ENCODE assay signal across 15 mouse cellular contexts in genomic region chr6:90540520-90540919, GRCm38 (mm10). TPM values are rescaled to one million over a fixed set of nuclear protein-coding genes. Genes with fewer than 3 reads are reported as not detected.
DNase-seq lines count a peak whose midpoint lies in the region; ATAC-seq and TF ChIP-seq lines count a peak whose summit lies in the region.
"Had no signal": no experiment of that assay in that cellular context is flagged by ENCODE, and none has a peak within 500 bp of the region (broad histone marks: within the 10 kb centered on the region; RNA-seq: fewer than 3 reads in every experiment).

No protein-coding gene starts in this region.

- H3K27ac ChIP-seq in liver, adult 2 months (replicated peaks; ENCODE audit: insufficient read depth, low read depth, low read length), result peak overlapping the region; percentile 96
- peak overlapping the region; percentile 67 for H3K27ac ChIP-seq in forebrain, postnatal 0 days (ENCODE audit: low read depth, low read length)
- H3K27ac ChIP-seq in hindbrain, postnatal 0 days, result peak overlapping the region; percentile 77
- H3K27ac ChIP-seq in neural tube, embryonic 12.5 days, result 0 out of 2 replicates have a peak overlapping the region, but pooled peaks have one; percentile 38
- no peak overlapping the region for H3K27ac ChIP-seq in kidney, embryonic 16.5 days (ENCODE audit: low read length)
- H3K27ac ChIP-seq in stomach, postnatal 0 days (replicated peaks), result no peak overlapping the region
- H3K27ac ChIP-seq: kidney, postnatal 0 days; liver, embryonic 13.5 days had no signal

- WGBS in liver, adult 2 months, result 27% methylated on average over 1 of the region's 1 CpGs
- WGBS in forebrain, postnatal 0 days, result 85% methylated on average over 1 of the region's 1 CpGs
- WGBS in hindbrain, postnatal 0 days, result 67% methylated on average over 1 of the region's 1 CpGs
- WGBS in neural tube, embryonic 12.5 days, result 81% methylated on average over 1 of the region's 1 CpGs
- WGBS in kidney, embryonic 16.5 days, result 78% methylated on average over 1 of the region's 1 CpGs
- 94% methylated on average over 1 of the region's 1 CpGs for WGBS in stomach, postnatal 0 days

- H3K79me2 ChIP-seq in liver, adult 2 months (ENCODE audit: control insufficient read depth, insufficient read depth, low read length), result peaks cover 7% of the 10 kb centered on the region; the same call in 1 of the 2 replicates

- TF ChIP-seq POLR2A in liver, adult 2 months (IDR thresholded peaks at IDR 0.05; ENCODE audit: extremely low read depth, insufficient read depth, low read length), result peak; percentile 48; the same call in 1 of the 2 replicates

- ATAC-seq in forebrain, postnatal 0 days, result no peak
- ATAC-seq in hindbrain, postnatal 0 days, result no peak
- no peak for ATAC-seq in neural tube, embryonic 12.5 days (ENCODE audit: low FRiP score, low read depth)
- ATAC-seq in kidney, embryonic 16.5 days (ENCODE audit: low FRiP score, low TSS enrichment), result no peak
- no peak for ATAC-seq in stomach, postnatal 0 days (ENCODE audit: low FRiP score, low TSS enrichment)

- H3K4me2 ChIP-seq in forebrain, postnatal 0 days (ENCODE audit: low read depth), result no peak overlapping the region
- no peak overlapping the region for H3K4me2 ChIP-seq in hindbrain, postnatal 0 days (ENCODE audit: low read depth, low read length)
- no peak overlapping the region for H3K4me2 ChIP-seq in neural tube, embryonic 12.5 days (replicated peaks)
- H3K4me2 ChIP-seq in kidney, embryonic 16.5 days (replicated peaks; ENCODE audit: low read depth, low read length), result no peak overlapping the region
- H3K4me2 ChIP-seq in stomach, postnatal 0 days (replicated peaks; ENCODE audit: low read depth), result no peak overlapping the region
- H3K4me2 ChIP-seq: liver, embryonic 13.5 days had no signal

- no peaks in the 10 kb centered on the region for H3K36me3 ChIP-seq in liver, adult 2 months (ENCODE audit: control insufficient read depth, insufficient read depth, low read length)
- no peaks in the 10 kb centered on the region for H3K36me3 ChIP-seq in forebrain, postnatal 0 days (ENCODE audit: insufficient read depth)
- H3K36me3 ChIP-seq in hindbrain, postnatal 0 days (ENCODE audit: insufficient read depth, low read length), result no peaks in the 10 kb centered on the region
- no peaks in the 10 kb centered on the region for H3K36me3 ChIP-seq in neural tube, embryonic 12.5 days
- no peaks in the 10 kb centered on the region for H3K36me3 ChIP-seq in kidney, embryonic 16.5 days (ENCODE audit: insufficient read depth, low read length)
- H3K36me3 ChIP-seq in stomach, postnatal 0 days (ENCODE audit: control insufficient read depth, insufficient read depth, low read length), result no peaks in the 10 kb centered on the region
- H3K36me3 ChIP-seq: G1E; liver, embryonic 13.5 days had no signal

- H3K9ac ChIP-seq in liver, adult 2 months (ENCODE audit: low read depth, low read length), result peak overlapping the region; percentile 65
- H3K9ac ChIP-seq in forebrain, postnatal 0 days, result no peak overlapping the region
- no peak overlapping the region for H3K9ac ChIP-seq in hindbrain, postnatal 0 days (replicated peaks; ENCODE audit: low read length)
- H3K9ac ChIP-seq in neural tube, embryonic 12.5 days, result no peak overlapping the region
- no peak overlapping the region for H3K9ac ChIP-seq in kidney, embryonic 16.5 days (replicated peaks; ENCODE audit: low read length)
- no peak overlapping the region for H3K9ac ChIP-seq in stomach, postnatal 0 days (ENCODE audit: low read length)
- H3K9ac ChIP-seq: liver, embryonic 13.5 days had no signal

- DNase-seq in liver, adult 2 months (ENCODE audit: extremely low read depth, low read depth, low spot score), result peak; percentile 93
- DNase-seq in liver, result no peak
- DNase-seq in forebrain, postnatal 0 days, result no peak
- no peak for DNase-seq in hindbrain, postnatal 0 days (ENCODE audit: low spot score)
- no peak for DNase-seq in stomach, postnatal 0 days (ENCODE audit: low spot score)
- DNase-seq in thymus, postnatal 14 days, result no peak
- DNase-seq: adrenal gland, adult 8-10 months; cerebellum, adult 2 months; liver, embryonic 13.5 days; lung, postnatal 10 days had no signal

- H3K4me3 ChIP-seq in liver, adult 2 months (ENCODE audit: insufficient read depth, low read depth, low read length), result peak overlapping the region; percentile 20
- H3K4me3 ChIP-seq in forebrain, postnatal 0 days (ENCODE audit: low read depth, low read length), result no peak overlapping the region
- H3K4me3 ChIP-seq in hindbrain, postnatal 0 days (ENCODE audit: low read length), result no peak overlapping the region
- H3K4me3 ChIP-seq in neural tube, embryonic 12.5 days, result no peak overlapping the region
- H3K4me3 ChIP-seq in kidney, embryonic 16.5 days (ENCODE audit: low read length), result no peak overlapping the region
- no peak overlapping the region for H3K4me3 ChIP-seq in stomach, postnatal 0 days (ENCODE audit: low read depth, low read length)
- H3K4me3 ChIP-seq: liver, embryonic 13.5 days; megakaryocyte, embryonic 14.5 days had no signal

- H3K27me3 ChIP-seq in liver, adult 2 months (ENCODE audit: control insufficient read depth, insufficient read depth, low read length), result no peaks in the 10 kb centered on the region
- no peaks in the 10 kb centered on the region for H3K27me3 ChIP-seq in forebrain, postnatal 0 days (ENCODE audit: insufficient read depth, low read length)
- H3K27me3 ChIP-seq in hindbrain, postnatal 0 days (ENCODE audit: insufficient read depth, low read length), result no peaks in the 10 kb centered on the region
- no peaks in the 10 kb centered on the region for H3K27me3 ChIP-seq in neural tube, embryonic 12.5 days (replicated peaks)
- no peaks in the 10 kb centered on the region for H3K27me3 ChIP-seq in kidney, embryonic 16.5 days (ENCODE audit: insufficient read depth, low read length)
- H3K27me3 ChIP-seq in stomach, postnatal 0 days (ENCODE audit: control insufficient read depth, insufficient read depth, low read length), result no peaks in the 10 kb centered on the region
- H3K27me3 ChIP-seq: liver, embryonic 13.5 days had no signal

- H3K4me1 ChIP-seq in liver, adult 2 months (ENCODE audit: control insufficient read depth, insufficient read depth, low read length), result peaks cover 43% of the 10 kb centered on the region
- no peaks in the 10 kb centered on the region for H3K4me1 ChIP-seq in forebrain, postnatal 0 days (ENCODE audit: insufficient read depth)
- no peaks in the 10 kb centered on the region for H3K4me1 ChIP-seq in hindbrain, postnatal 0 days (ENCODE audit: insufficient read depth, low read length)
- H3K4me1 ChIP-seq in neural tube, embryonic 12.5 days, result no peaks in the 10 kb centered on the region
- H3K4me1 ChIP-seq in kidney, embryonic 16.5 days (ENCODE audit: insufficient read depth, low read length), result no peaks in the 10 kb centered on the region
- H3K4me1 ChIP-seq in stomach, postnatal 0 days (replicated peaks; ENCODE audit: control insufficient read depth, insufficient read depth), result no peaks in the 10 kb centered on the region
- H3K4me1 ChIP-seq: liver, embryonic 13.5 days had no signal

- no peaks in the 10 kb centered on the region for H3K9me3 ChIP-seq in forebrain, postnatal 0 days (ENCODE audit: low read length)
- H3K9me3 ChIP-seq in hindbrain, postnatal 0 days (ENCODE audit: low read length), result no peaks in the 10 kb centered on the region
- no peaks in the 10 kb centered on the region for H3K9me3 ChIP-seq in neural tube, embryonic 12.5 days
- no peaks in the 10 kb centered on the region for H3K9me3 ChIP-seq in kidney, embryonic 16.5 days (ENCODE audit: low read length)
- no peaks in the 10 kb centered on the region for H3K9me3 ChIP-seq in stomach, postnatal 0 days (ENCODE audit: control insufficient read depth, low read length)
- H3K9me3 ChIP-seq: G1E; liver, embryonic 13.5 days; megakaryocyte, embryonic 14.5 days had no signal

- TF ChIP-seq CTCF in liver, adult 2 months (IDR thresholded peaks at IDR 0.05; ENCODE audit: low read depth, low read length), result no peak
- TF ChIP-seq CTCF in forebrain, postnatal 0 days (IDR thresholded peaks at IDR 0.05; ENCODE audit: low read depth), result no peak
- TF ChIP-seq CTCF in hindbrain, postnatal 0 days (IDR thresholded peaks at IDR 0.05; ENCODE audit: low read depth), result no peak
- TF ChIP-seq CTCF in stomach, postnatal 0 days (IDR thresholded peaks at IDR 0.05; ENCODE audit: low read depth), result no peak

- no peak for TF ChIP-seq EP300 in stomach, postnatal 0 days (optimal IDR thresholded peaks at IDR 0.05)

RNA-seq across cellular contexts. Expression of gene Aldh1l1, which starts 54.3 kb away (rescaled TPM):
- 1,071 and 1,237 TPM in 2 replicates for total RNA-seq in liver, adult 2 months (2014; rRNA removed)
- polyA plus RNA-seq in liver, adult 2 months (2012; rRNA removed), result 834 and 897 TPM in 2 replicates
- total RNA-seq in forebrain, postnatal 0 days (2014; rRNA removed), result 70.2 and 71.3 TPM in 2 replicates
- 54.2 and 67.8 TPM in 2 replicates for polyA plus RNA-seq in forebrain, postnatal 0 days (2015; fragmentation: Nextera tagmentation; extraction: Ambion mirVana)
- 168 and 214 TPM in 2 replicates for total RNA-seq in hindbrain, postnatal 0 days (2014; rRNA removed)
- 131 and 145 TPM in 2 replicates for polyA plus RNA-seq in hindbrain, postnatal 0 days (2015; fragmentation: Nextera tagmentation; extraction: Ambion mirVana)
- 9.5 and 9.7 TPM in 2 replicates for polyA plus RNA-seq in neural tube, embryonic 12.5 days (2016; fragmentation: Nextera tagmentation; extraction: Ambion mirVana)
- polyA plus RNA-seq in kidney, embryonic 16.5 days (2015; fragmentation: Nextera tagmentation; extraction: Ambion mirVana), result 21.1 and 23.4 TPM in 2 replicates
- polyA plus RNA-seq in stomach, postnatal 0 days (2015; fragmentation: Nextera tagmentation; extraction: Ambion mirVana), result 6.6 and 7.6 TPM in 2 replicates
- polyA plus RNA-seq: G1E had no signal

Comparison
In these comparisons a context has a peak if more than half of its experiments do, and no peak if none do; other contexts are left out.
1. H3K27ac ChIP-seq: peak in liver, adult 2 months (single experiment), forebrain, postnatal 0 days (single experiment), hindbrain, postnatal 0 days (single experiment) and neural tube, embryonic 12.5 days (single experiment); none in kidney, embryonic 16.5 days (single experiment) and stomach, postnatal 0 days (single experiment).